Mouse (Mus musculus) hindbrain, embryonic 16.5 days (tissue): ENCODE measurements at regions not wholly inside any gene's neighbourhood (a gene's known extent, or its start where the extent isn't known, plus 50 kb on each side); places are given as distances from the start of the nearest gene placed in this dataset.

ENCODE experiments used
- ATAC-seq: fragments of 200-750 bp; cut with Nextera tagmentation; 2 replicates; pipeline ENCODE4 v1.8.0; 2017; ENCODE audit warnings: moderate TSS enrichment, moderate library complexity
- H3K27ac ChIP-seq: fragments of 300-500 bp; sonication (generic); 2 replicates; pipeline ENCODE4 v1.5.1; 2014; ENCODE audit warnings: low read depth, mild to moderate bottlenecking, control low read depth, low read length, moderate library complexity
- H3K27me3 ChIP-seq: fragments of 300-500 bp; sonication (generic); replicated peaks from 2 replicates; pipeline ENCODE4 v1.6.1; 2014; ENCODE audit warnings: low read length; ENCODE audit not compliant: control insufficient read depth, insufficient read depth
- H3K36me3 ChIP-seq: fragments of 300-500 bp; sonication (generic); 2 replicates; pipeline ENCODE4 v1.6.1; 2014; ENCODE audit warnings: mild to moderate bottlenecking, low read length, moderate library complexity, mixed read lengths; ENCODE audit not compliant: control insufficient read depth, insufficient read depth
- H3K4me1 ChIP-seq: fragments of 300-500 bp; sonication (generic); 2 replicates; pipeline ENCODE4 v1.6.1; 2014; ENCODE audit warnings: low read depth, low read length; ENCODE audit not compliant: control insufficient read depth, insufficient read depth
- H3K4me2 ChIP-seq: fragments of 300-500 bp; sonication (generic); 2 replicates; pipeline ENCODE4 v1.6.1; 2014; ENCODE audit warnings: mild to moderate bottlenecking, low read length, control low read depth, moderate library complexity
- H3K4me3 ChIP-seq: fragments of 300-500 bp; sonication (generic); 2 replicates; pipeline ENCODE4 v1.5.1; 2014; ENCODE audit warnings: mild to moderate bottlenecking, low read length, control low read depth, moderate library complexity
- H3K9ac ChIP-seq: fragments of 300-500 bp; sonication (generic); 2 replicates; pipeline ENCODE4 v1.6.1; 2014; ENCODE audit warnings: low read depth, mild to moderate bottlenecking, control low read depth, low read length, moderate library complexity
- H3K9me3 ChIP-seq: fragments of 300-500 bp; sonication (generic); 2 replicates; pipeline ENCODE4 v1.6.1; 2014; ENCODE audit warnings: mild to moderate bottlenecking, low read length, moderate library complexity; ENCODE audit not compliant: control insufficient read depth
- WGBS: fragments of 180-500 bp; shearing (Covaris S2); extraction: QIAGEN DNeasy Blood & Tissue Kit; methylation state at CpG from one replicate; pipeline ENCODE4 v1.1.7; 2014; 5-methylcytosine and 5-hydroxymethylcytosine counted together

DNA sequence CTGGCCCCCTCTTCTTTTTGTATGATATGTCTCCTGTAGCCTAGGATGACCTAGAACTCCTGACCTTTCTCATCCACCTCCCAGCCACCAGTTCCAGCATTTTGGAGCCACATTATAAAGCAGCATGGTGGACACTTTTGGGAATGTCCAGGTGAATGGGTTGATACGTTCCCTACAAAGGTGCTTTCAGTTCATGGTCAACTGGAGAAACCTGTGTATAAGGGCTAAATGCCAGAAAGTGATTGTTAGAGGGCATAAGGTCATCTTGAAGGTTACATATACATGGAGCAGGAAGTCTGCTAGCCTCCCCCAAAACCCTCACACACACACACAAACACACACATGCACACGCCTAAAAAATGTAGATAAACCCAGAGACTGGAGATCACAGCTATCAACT is 86.1 kb upstream of the Tbx3 start:
- Histone ChIP-seq H3K4me3 (no peak overlapping the region), H3K4me2 (no peak overlapping the region), H3K27ac (no peak overlapping the region), H3K36me3 (no peaks in the 10 kb centered on the region), H3K9me3 (no peaks in the 10 kb centered on the region), H3K9ac (no peak overlapping the region), H3K27me3 (no peaks in the 10 kb centered on the region; the same call in 1 of the 2 replicates), H3K4me1 (no peaks in the 10 kb centered on the region)
- 89% methylated on average over 2 of the region's 2 CpGs for WGBS
- no peak for ATAC-seq

GRCm38 (mm10) chr5:119584914-119585313 is 85.6 kb upstream of the Tbx3 start:
- Histone ChIP-seq H3K4me2 (no peak overlapping the region), H3K9ac (no peak overlapping the region), H3K4me3 (no peak overlapping the region), H3K27ac (no peak overlapping the region), H3K27me3 (no peaks in the 10 kb centered on the region; the same call in 1 of the 2 replicates), H3K4me1 (no peaks in the 10 kb centered on the region), H3K36me3 (no peaks in the 10 kb centered on the region), H3K9me3 (no peaks in the 10 kb centered on the region)
- 90% methylated on average over 5 of the region's 5 CpGs for WGBS
- ATAC-seq, result no peak

- Histone ChIP-seq H3K9ac (no peak overlapping the region), H3K9me3 (no peaks in the 10 kb centered on the region), H3K4me2 (no peak overlapping the region), H3K27ac (no peak overlapping the region), H3K36me3 (no peaks in the 10 kb centered on the region), H3K27me3 (no peaks in the 10 kb centered on the region; the same call in 1 of the 2 replicates), H3K4me1 (no peaks in the 10 kb centered on the region), H3K4me3 (no peak overlapping the region)
- ATAC-seq, result no peak
- 92% methylated on average over 12 of the region's 12 CpGs for WGBS
Observed at GRCm38 (mm10) chr5:119586391-119587058, 83.9 kb upstream of the Tbx3 start.

DNA sequence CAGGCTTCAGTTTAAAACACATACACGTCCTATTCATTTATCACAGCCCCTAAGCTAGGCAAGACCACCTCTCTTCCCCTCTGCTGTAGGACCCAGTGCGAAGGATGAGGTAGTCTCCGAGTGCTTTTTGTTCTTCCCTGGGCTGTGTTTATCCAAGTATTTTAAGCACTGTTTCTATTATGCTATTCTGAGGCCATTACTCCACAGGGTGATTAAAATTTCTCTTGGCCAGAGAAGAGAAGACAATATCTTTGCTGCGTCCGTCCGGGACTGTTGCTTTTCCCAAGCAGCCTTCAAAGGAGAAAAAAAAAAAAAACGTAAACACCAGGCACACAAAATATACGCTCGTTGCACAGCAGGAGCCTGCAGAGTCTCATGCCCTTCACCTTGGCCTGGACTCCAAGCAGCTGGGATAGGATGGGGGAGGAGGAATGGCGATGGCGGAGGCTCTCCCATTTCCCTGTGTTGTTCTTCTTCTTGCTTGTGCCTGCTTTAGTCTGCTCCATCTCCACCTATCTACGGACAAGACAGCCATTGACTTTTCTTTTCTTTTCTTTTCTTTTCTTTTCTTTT is 83.1 kb upstream of the Tbx3 start:
- Histone ChIP-seq H3K4me1 (no peaks in the 10 kb centered on the region), H3K27ac (no peak overlapping the region), H3K4me2 (no peak overlapping the region), H3K4me3 (no peak overlapping the region), H3K9ac (no peak overlapping the region), H3K36me3 (no peaks in the 10 kb centered on the region), H3K9me3 (no peaks in the 10 kb centered on the region), H3K27me3 (no peaks in the 10 kb centered on the region; the same call in 1 of the 2 replicates)
- no peak for ATAC-seq
- 53% methylated on average over 12 of the region's 12 CpGs for WGBS

GRCm38 (mm10) chr5:119588340-119589272 is 81.9 kb upstream of the Tbx3 start:
- Histone ChIP-seq H3K4me3 (no peak overlapping the region), H3K27me3 (no peaks in the 10 kb centered on the region; the same call in 1 of the 2 replicates), H3K4me1 (no peaks in the 10 kb centered on the region), H3K9ac (no peak overlapping the region), H3K9me3 (no peaks in the 10 kb centered on the region), H3K27ac (no peak overlapping the region), H3K4me2 (no peak overlapping the region), H3K36me3 (no peaks in the 10 kb centered on the region)
- no peak for ATAC-seq
- 33% methylated on average over 9 of the region's 9 CpGs for WGBS

GRCm38 (mm10) chr5:119591271-119591670 is 79.2 kb upstream of the Tbx3 start:
- Histone ChIP-seq H3K27ac (no peak overlapping the region), H3K36me3 (no peaks in the 10 kb centered on the region), H3K27me3 (no peaks in the 10 kb centered on the region; the same call in 1 of the 2 replicates), H3K4me3 (no peak overlapping the region), H3K9me3 (no peaks in the 10 kb centered on the region), H3K4me2 (no peak overlapping the region), H3K9ac (no peak overlapping the region), H3K4me1 (no peaks in the 10 kb centered on the region)
- no peak for ATAC-seq
- WGBS, result 88% methylated on average over 5 of the region's 5 CpGs

- Histone ChIP-seq H3K4me1 (no peaks in the 10 kb centered on the region), H3K27ac (no peak overlapping the region), H3K9me3 (no peaks in the 10 kb centered on the region), H3K9ac (no peak overlapping the region), H3K4me2 (no peak overlapping the region), H3K4me3 (no peak overlapping the region), H3K36me3 (no peaks in the 10 kb centered on the region), H3K27me3 (no peaks in the 10 kb centered on the region; the same call in 1 of the 2 replicates)
- WGBS, result 82% methylated on average over 10 of the region's 10 CpGs
- ATAC-seq, result no peak
Observed at GRCm38 (mm10) chr5:119592891-119593290, 77.6 kb upstream of the Tbx3 start.

- no peak overlapping the region for H3K4me3 ChIP-seq
- H3K27ac ChIP-seq, result no peak overlapping the region
- no peaks in the 10 kb centered on the region for H3K4me1 ChIP-seq
- no peak for ATAC-seq
- H3K36me3 ChIP-seq, result no peaks in the 10 kb centered on the region
- no peaks in the 10 kb centered on the region for H3K9me3 ChIP-seq
- 87% methylated on average over 8 of the region's 8 CpGs for WGBS
- no peak overlapping the region for H3K9ac ChIP-seq
- no peak overlapping the region for H3K4me2 ChIP-seq
- H3K27me3 ChIP-seq, result no peaks in the 10 kb centered on the region
Observed at GRCm38 (mm10) chr5:119594541-119594940, 75.9 kb upstream of the Tbx3 start.
